Mouse (Mus musculus) cerebellum, adult (tissue): ENCODE measurements at regions not wholly inside any gene's neighbourhood (a gene's known extent, or its start where the extent isn't known, plus 50 kb on each side); places are given as distances from the start of the nearest gene placed in this dataset.
"Not testable (repeated sequence)": the region's sequence is repeated elsewhere in the genome, so short reads cannot be mapped to it uniquely, and the experiment has no call there.

Experiments
- ATAC-seq: cut with Nextera tagmentation; 2 replicates; pipeline ENCODE4 v1.9.2; 2017; ENCODE audit warnings: mild to moderate bottlenecking, moderate library complexity, mixed read lengths; ENCODE audit not compliant: insufficient number of reproducible peaks, low FRiP score, low TSS enrichment

DNA sequence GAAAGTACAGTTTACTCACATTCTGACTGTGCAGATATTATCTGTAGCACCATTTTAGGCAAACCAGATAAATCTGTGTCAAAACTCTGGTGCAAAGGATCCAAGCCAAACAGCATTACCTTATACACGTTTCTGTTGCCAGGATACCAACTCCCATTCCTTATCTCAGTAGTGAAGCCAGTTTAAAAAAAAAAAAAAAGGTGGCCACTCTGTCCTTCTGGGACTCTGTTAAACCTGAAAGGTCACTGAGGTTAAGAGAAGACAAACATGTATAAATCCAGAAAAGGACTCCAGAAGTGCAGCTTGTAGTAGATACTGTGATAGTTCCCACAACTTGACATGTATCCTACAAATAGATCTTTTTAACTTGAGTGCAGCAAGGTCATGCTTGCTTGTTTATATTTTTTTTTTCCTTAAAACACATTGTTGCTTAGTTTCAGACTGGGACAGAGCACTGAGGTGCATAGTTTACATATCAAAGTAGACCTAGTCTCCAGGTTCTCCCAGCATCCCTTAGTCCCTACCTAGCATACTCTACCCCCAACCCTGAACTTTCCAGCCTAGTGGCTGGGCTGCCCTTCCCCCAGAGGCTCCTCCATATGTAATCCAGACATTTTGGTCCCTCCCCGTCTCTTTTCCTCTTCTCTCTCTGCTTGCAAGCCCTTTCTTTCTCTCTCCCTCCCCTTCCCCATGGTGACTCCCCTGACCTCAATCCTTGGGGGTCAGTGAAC lies 116.7 kb upstream of the Rhobtb1 start:
- no peak for ATAC-seq

DNA sequence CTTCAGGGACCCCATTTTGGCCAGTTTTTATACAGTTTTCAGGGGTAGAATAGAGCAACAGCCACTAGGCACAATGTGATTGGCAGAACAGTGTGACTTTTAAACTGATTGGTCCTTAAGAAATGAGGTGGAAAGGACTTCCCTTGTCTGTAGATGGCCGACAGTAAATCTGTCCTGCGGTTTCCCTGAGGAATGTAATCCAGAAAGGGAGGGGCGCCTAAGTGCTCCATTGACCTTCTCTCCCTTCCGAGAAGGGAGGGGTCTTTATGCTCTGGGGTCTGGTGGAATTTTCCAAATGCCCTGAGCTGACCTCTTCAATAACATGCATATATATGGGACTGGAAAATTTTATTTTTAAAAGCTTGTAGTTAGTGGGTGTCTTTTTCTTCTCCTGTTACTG lies 115.7 kb upstream of the Rhobtb1 start:
- ATAC-seq, result not testable (repeated sequence)

DNA sequence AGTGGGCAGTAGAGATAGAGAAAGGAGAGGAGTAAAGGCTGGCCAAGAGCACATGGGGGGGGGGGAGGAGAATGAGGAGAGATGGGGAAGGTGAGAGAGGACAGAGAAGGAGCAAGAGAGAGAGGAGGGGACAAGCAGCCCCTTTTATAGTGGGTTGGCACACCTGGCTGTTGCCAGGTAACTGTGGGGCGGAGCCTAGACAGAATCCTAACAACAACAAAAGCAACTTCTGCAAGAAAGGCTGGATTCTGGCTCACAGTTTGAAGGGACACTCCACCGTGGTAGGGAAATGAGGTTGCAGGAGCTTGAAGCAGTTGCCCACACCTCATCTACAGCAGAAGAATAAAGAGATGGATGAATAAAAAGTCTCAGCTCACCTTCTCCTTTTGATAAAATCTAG lies 115.1 kb upstream of the Rhobtb1 start:
- ATAC-seq, result no peak

DNA sequence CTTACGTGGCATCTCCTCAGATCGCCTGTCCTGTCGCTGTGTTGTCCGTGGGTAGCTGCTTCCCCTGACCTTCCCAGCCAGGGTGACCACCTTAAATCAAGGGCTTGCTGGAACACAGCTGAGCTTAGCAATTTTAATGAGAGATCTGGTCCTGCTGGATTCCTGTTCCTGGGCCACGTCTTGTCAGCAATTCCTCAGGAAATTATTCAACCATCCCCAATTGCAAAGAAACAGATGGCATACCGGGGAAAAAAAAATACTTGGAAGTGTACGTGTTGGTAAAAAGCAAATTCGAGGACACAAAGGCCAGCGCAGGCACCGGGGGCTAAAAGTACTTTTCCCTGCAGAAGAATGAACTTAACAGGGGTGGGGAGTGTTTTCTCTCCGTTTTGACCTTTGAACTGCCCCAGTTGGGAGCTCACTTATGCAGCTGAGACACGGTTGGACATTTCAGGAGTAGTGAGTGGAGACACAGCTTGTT lies 107.0 kb upstream of the Rhobtb1 start:
- ATAC-seq, result peak; percentile 55

DNA sequence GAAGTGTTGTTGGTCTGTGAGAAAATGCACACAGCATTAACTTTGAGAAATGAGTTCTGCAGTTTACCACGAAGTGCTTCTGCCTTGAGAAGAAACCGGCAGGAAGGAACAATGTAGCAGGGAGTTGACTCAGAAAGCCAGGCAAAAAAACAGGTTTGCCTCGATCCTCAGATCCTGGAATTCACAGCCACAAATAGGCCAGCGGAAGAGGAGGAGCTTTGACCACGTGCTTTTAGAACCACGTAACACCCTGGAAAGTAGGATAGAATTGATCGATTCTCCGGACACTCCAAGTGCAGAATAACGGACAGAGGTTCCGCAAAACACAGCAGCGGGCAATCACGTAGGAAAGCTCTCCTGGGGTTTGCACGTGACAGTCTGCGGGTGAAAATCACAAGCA lies 106.0 kb upstream of the Rhobtb1 start:
- no peak for ATAC-seq

DNA sequence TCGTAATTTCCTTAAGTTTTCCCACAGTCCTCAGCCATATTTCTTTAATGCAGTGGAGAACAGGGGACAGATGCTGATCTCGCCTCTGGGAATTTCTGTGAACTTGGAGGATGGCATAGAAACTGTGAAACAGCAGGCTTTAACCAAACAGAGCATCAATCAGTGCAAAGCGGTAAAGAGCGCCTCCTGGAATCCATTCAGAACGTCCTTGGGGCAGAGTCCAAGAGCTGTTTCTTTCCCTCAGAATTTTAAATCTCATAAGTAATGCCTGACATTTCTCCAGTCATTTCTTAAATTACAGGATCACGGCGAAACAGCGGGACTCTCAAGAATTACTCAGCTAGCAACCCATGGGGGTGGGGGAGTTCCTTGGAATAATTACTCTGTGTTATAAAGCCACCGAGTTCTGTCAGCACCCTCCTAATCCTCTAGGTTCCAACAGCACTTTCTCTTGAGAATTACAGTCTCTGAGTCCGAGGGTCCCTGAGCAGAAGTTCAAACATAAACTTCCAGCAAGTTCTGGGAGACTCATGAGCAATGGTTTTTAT lies 105.2 kb upstream of the Rhobtb1 start:
- no peak for ATAC-seq

DNA sequence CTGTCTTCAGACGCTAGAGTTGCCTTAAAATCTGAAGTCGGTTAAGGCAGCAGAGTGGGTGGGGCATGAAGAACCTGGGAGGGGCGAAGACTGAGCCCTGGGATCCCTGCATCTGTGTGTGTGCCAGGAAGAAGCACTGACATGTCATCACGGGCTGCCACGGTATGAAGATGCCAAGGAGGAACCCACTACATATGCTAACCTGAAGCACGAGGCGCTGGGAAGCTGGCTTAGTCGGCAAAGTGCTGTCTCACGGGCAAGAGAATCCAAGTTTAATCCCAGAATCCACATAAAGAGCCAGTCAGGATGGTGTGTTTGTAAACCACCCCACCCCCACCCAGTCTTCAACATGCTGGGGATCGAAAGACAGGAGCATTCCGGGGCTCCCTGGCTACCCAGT lies 73.2 kb upstream of the Rhobtb1 start:
- no peak for ATAC-seq

DNA sequence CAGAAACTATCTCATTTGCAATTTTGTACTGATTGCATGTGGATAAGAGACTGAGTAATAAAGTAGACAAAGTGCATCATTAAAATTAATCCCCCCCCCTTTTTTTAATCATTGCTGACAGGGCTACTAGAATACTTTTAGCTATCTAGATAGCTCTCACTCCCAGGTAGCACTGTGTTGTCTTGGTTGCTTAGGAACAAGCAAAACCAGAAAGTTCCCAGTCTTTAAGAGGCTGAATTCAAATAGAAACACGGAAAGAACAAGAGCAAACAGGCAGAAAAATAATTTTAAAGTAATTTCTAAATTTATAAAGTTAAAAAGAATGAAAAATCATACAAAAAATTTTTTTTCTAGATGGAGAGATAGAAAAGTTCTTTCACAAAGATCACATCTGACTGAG lies 65.0 kb upstream of the Rhobtb1 start:
- no peak for ATAC-seq

DNA sequence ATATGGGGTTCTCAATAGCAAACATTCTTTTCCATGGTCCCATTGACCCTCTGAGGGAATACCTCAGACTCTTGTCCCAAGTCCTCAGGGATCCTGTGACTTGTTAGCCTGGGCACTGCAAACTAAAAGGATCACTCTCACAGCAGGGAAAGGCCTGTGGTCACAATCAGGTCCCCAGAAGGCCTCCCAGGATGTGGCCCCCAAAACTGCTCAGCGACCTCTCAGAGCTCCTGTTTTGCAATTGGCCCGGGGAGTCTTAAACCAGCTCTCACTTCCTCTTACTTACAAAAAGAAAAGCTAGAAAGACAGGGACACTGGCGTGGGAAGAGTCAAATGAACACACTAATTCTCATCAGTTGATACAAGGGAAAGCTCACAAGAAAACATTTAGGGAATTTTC lies 59.4 kb upstream of the Rhobtb1 start:
- ATAC-seq, result no peak

DNA sequence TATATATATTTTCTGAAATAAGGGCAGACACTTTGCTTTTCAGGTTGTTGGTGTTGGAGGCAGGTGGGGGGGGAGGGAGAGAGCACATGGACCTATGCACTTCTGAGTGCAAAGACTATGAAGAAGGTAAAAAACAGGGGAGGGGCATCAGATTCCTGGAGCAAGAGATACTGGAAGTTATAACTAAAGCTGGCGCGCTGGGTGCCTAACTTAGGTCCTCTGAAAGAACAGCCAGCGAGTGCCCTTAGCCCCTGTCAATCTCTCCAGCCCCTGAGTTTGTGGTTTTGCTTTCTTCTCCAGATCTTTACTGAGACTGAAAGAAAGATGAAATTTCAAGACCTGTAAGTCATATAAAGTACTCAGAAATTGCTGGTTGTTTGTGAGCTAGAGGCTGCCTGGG lies 51.2 kb upstream of the Rhobtb1 start:
- no peak for ATAC-seq

DNA sequence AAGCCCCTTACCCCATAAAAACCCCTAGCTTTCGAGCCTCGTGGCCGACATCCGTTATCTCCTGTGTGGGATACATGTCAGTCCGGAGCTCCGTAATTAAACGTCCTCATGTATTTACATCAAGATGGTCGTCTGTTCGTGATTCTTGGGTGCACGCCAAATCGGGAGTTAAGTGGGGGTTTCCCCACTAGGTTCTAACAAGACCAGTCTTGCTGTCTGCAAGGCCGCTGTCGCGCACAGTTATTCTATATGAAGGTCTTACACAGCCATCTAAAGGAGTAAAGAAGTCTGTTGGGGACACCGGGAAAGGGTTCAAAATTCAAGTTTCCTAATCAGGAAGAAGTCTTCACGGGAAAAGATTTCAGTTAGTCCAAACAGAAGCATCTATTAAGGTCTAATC lies 50.5 kb upstream of the Rhobtb1 start:
- not testable (repeated sequence) for ATAC-seq
